Mouse (Mus musculus) C2C12 (cell line): Measurements from ENCODE around the gene Stk38.

ENCODE experiments used
- CTCF ChIP-seq: IDR thresholded peaks from one replicate; pipeline ENCODE4 v1.5.1; 2011; ENCODE audit not compliant: control insufficient read depth, insufficient read depth, insufficient read length
- MYOD1 ChIP-seq: IDR thresholded peaks from one replicate; pipeline ENCODE4 v1.6.1; 2011; ENCODE audit warnings: low read depth; ENCODE audit not compliant: control insufficient read depth, insufficient read length

DNA sequence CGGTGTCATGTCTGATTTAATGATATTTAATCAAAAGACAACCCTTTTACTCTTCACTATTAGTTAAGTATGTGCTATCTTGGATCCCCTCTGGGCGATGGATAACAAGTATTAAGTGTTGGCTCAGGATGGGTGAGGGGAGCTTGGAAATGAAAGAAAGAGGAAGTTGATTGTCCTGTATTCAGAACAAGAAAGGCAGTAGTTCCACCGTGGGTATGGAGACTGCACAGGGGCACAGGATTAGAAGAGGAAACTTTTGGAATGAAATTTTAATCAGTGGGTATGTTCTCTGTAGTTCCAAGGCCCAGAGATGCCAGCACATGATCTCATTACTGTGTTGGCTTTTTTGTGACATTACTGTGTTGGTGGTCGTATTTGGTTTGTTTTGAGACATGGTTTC is 57.0 kb downstream of the Stk38 start:
- no peak for TF ChIP-seq MYOD1
- no peak for TF ChIP-seq CTCF
